Mouse (Mus musculus): ENCODE results near the gene Fut2. TPM values are rescaled to one million over a fixed set of nuclear protein-coding genes. Genes with fewer than 3 reads are reported as not detected.
A peak's percentile ranks its signal among the peaks of the same experiment; 100 is the strongest.

Gene Fut2
- total RNA-seq, 2 experiments from 2014 or later, result 0.51 to 1.2 TPM

GRCm38 (mm10) chr7:45642083-45642482 lies 24.1 kb downstream of the Fut2 start:
- intact Hi-C loops (cut with DNase I), result no loop called here
- DNase-seq, result no peak

- DNase-seq, result peak; percentile 48 to 60
- intact Hi-C loops (cut with DNase I), result no loop called here
These were observed 24.7 kb downstream of the Fut2 start for GRCm38 (mm10) chr7:45641391-45642040.

DNA sequence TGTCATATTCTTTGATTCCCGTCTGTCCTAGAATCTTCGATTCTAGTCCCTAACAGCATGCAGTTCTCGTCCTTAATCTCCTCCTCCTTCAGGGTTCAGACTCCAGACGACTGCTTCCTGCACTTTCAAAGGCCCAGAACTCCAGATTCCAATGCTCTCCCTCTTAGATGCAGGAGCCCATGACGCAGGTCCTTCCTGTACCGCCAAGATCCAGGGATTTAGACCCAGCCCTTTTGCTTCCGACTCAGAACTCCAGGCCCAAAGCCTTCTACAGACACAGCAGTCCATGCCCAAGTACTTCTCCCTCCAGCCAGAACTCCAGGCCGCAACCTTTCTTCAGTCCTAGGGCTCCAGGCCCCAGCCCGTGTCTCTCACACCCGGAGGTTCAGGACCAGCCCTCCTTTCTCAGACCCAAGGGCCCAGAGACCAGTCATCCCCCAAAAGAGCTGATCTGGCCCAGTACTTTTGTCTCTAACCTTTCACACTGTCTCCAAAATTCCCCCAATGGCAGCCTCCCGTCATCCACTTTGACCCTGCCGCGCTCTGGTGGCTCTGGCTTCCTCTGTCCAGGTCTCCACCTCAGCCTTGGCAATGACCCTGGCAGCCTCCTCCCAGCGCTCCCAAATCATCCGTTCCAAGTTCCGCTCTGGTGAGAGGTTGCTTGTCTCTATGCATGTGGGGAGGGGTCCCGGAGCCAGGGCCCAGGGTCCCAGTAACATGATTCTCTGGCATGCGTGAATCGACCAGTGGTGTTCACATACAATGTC lies 25.8 kb downstream of the Fut2 start:
- intact Hi-C loops (cut with DNase I), result no loop called here
- DNase-seq, result peak in 1 of 2 experiments; percentile 43

DNA sequence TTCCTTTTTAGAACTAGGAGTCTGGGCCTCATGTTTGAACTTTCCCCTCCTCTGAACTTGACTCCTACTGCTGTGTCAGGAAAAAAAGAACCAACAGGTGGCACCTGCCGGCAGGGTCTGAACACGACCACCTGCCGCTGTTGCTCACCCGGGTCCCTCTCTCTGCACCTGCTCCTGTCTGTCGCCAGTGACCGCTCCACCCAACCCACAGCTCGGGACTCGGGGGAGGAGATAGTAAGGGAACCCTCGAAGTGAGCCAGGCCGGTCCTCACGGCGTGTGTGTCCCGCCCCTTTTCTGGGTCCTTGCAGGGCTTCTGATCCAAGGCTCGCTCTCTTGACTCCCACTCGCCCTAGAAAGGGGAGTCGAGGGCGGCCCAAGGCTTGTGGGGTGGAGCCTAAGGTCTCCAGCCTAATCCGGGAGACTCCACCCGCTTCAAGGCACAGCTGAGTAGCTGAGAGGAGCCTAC lies 26.6 kb downstream of the Fut2 start, which contains the start of gene Mamstr:
Gene Mamstr (plus strand): TSS at position 417 of the 467 bp plus-strand sequence.
- intact Hi-C loops (cut with DNase I), result no loop called here
- DNase-seq, result peak; percentile 57 to 75

DNA sequence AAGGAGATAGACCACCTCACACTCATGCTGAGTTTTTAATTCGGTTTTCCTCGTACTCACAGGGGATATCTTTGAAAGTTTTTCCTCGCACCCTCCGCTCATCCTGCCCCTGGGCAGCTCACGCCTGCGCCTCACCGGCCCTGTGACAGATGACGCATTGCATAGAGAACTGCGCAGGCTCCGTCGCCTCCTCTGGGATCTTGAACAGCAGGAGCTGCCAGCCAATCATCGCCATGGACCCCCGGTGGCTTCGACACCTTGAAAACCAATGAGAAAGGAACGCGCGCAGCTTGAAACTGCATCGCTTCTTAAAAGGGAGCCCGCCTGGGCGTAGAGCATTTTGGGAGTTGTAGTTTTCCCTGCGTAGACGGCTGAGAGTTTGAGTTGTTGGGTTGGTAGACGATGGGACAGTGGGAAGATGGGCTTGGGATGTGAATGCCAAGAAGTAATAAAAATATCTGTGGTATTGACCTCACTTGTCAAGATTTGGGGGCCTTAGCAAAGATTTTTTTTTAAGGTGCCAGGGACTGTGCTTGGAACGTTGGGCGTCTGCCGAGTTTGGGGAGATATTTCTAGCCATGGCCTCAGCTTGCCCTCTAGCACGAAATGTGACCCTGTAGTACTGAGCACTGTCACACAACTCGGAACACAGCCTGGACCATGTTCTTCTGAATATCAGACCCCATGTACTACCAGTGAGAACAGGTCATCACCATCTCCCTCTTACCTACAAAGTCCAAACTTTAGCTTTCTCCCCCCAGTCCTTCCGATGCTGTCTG lies 27.4 kb downstream of the Fut2 start:
- intact Hi-C loops (cut with DNase I), result no loop called here

GRCm38 (mm10) chr7:45637710-45638109 lies 28.5 kb downstream of the Fut2 start:
- intact Hi-C loops (cut with DNase I), result no loop called here
- DNase-seq, result no peak

More for the DNA sequence above, 27.4 kb downstream of the Fut2 start:
- peak; percentile 88 to 92 for DNase-seq

DNA sequence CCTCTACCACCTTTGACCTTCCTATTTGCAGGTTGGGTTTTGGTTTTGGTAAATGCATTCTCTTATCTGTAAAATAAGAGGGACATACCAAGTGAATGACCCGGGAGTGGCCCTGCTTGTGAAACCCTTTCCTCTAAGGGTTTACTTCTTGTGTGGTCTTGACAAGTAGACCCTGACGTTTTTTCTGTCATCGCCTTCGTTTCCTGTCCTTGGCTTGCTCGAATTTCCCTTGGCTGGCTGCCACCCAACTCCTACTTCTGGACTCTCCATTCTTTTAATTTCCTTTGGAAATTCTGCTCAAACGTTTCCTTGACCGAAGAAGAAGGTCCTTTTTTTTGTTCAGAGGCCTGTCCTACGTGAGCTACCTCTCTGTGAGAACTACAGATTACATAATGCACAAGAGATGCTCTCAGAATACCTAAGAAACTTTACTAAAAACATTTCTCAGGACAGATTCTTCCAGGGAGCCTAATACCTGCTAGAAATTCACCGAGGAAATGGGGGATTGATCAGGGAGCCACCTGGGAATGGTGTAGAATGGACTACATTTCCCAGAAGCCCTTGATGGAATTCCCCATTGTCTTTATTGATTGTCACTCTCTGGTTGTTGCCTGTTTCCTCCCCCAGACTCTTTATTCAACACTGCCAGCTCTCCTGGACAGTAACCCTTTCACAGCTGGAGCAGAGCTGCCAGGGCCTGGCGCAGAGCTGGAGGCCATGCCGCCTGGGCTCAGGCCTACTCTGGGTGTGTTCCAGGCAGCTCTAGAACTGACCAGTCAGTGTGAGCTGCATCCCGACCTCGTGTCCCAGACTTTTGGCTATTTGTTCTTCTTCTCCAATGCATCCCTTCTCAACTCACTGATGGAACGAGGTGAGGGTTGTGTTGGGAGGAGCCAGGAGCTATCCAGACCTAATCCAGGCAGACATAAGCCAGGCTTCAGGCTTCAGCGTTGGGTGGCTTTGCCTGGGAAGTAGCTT lies 30.2 kb downstream of the Fut2 start:
- intact Hi-C loops (cut with DNase I), result no loop called here
- DNase-seq, result no peak

DNA sequence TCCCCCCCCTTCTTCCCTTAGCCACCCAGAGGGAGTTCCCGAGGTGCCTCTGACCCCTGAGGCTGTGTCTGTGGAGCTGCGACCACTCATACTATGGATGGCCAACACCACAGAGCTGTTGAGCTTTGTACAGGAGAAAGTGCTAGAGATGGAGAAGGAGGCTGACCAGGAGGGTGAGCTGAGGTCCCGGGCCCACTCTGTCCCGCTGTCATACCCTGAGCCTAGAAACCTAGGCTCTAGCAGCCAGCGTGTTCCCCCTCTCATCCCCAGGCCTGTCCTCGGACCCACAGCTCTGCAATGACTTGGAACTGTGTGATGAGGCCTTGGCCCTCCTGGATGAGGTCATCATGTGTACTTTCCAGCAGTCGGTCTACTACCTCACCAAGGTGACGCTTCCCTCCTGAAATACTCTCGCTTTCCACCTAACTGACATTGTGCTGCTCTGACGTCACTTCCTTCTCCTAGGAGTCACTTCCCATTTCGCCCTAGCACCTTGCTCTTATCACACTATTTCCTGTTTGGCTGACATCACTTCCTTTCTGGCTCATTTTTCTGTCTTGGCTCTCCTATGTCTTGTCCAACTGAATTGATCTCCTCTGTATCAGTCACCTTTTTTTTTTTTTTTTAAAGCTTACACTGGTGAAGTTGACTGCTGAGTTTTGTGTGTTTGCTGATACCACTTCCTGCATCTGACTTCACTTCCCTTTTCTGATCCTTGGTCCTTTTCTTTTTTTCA lies 31.1 kb downstream of the Fut2 start:
- DNase-seq, result no peak
- intact Hi-C loops (cut with DNase I), result no loop called here

- no peak for DNase-seq
- intact Hi-C loops (cut with DNase I), result no loop called here
These were observed 33.7 kb downstream of the Fut2 start for GRCm38 (mm10) chr7:45632499-45632898.

DNA sequence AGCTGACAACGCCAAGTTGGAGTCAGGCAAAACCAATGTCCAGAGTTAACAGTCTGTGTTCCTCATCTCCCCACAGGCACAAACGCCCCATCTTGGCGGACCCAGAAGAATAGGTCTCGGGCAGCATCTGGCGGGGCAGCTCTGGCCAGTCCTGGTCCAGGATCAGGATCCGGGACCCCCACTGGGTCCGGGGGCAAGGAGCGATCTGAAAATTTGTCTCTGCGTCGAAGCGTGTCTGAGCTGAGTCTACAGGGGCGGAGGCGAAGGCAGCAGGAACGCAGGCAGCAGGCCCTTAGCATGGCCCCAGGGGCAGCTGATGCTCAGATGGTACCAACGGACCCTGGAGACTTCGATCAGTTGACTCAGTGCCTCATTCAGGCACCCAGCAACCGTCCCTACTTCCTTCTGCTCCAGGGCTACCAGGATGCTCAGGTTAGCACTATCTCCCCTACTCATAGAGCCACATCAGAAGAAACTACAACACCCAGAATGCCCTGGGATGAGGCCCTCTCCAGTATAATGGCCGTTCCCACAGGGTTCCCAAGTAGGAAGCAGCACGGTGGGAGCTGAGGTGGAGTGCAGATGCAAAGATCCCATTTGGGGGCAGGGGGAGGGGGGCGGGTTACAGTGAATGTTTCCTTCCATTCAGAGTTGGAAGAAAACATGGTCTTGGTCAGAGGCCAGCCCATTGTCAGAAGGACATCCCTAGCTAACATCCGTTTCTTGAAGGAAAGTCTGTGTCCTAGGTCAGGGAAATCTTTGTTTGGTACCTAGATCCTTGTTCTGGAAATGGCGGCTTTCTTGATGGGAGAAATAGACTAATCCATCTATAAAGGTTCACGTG lies 35.9 kb downstream of the Fut2 start:
- intact Hi-C loops (cut with DNase I), result no loop called here
- no peak for DNase-seq

GRCm38 (mm10) chr7:45628364-45629294 lies 37.6 kb downstream of the Fut2 start:
- DNase-seq, result peak; percentile 82 to 86
- intact Hi-C loops (cut with DNase I), result no loop called here

GRCm38 (mm10) chr7:45627261-45627660 lies 38.9 kb downstream of the Fut2 start, which contains the start of gene Rasip1:
Gene Rasip1, plus strand, starts transcription at chr7:45627488.
- intact Hi-C loops (cut with DNase I), result no loop called here
- DNase-seq, result peak in 1 of 2 experiments; percentile 26

GRCm38 (mm10) chr7:45626571-45627076 lies 39.6 kb downstream of the Fut2 start:
- DNase-seq, result no peak
- intact Hi-C loops (cut with DNase I), result no loop called here

DNA sequence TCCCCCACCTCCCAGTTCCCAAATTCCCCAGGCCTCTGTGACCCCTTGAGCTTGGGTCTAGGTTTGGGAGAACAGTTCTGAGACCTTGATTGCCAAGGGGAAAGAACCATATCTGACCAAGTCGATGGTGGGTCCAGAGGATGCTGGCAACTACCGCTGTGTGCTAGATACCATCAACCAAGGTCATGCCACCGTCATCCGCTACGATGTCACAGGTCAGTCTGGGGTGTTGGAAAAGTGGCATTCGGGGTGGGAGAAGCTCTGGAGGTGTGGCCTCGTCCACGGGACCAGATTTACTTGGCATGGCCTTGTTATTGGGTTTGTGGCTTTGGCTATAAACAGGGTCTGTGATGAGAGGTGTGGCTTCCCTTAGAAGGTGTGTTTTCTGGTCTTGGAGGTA lies 40.7 kb downstream of the Fut2 start:
- intact Hi-C loops (cut with DNase I), result no loop called here
- DNase-seq, result no peak

DNA sequence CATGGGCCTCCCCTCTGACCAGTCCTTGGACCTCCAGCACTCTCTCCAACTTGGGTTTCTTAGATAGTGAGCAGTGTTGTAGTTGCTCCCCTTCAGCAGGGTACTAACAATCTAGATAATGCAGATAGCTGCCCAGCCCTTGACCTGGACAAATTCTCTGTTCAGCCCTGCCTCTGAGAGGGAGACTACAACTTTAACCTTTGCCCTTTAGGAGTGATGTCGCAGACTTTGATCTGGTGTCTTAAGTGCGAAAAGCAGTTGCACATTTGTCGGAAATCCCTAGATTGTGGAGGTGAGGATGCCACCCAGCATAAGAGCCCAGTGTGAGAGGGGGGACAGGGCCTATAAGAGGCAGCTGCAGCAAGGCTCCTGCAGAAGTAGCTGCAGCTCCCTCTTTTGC lies 41.5 kb downstream of the Fut2 start:
- no peak for DNase-seq
- intact Hi-C loops (cut with DNase I), result no loop called here

GRCm38 (mm10) chr7:45623507-45623906 lies 42.7 kb downstream of the Fut2 start:
- DNase-seq, result no peak
- intact Hi-C loops (cut with DNase I), result no loop called here

GRCm38 (mm10) chr7:45621443-45621842 lies 44.8 kb downstream of the Fut2 start, which contains the start of gene Izumo1:
Gene Izumo1, plus strand, starts transcription at chr7:45621811.
- no peak for DNase-seq
- intact Hi-C loops (cut with DNase I), result no loop called here
